Mouse (Mus musculus) MEL (cell line): ENCODE results near the gene Grik4. TPM values are rescaled to one million over a fixed set of nuclear protein-coding genes. Genes with fewer than 3 reads are reported as not detected.

Experiments used
- DNase-seq: peaks from one replicate; pipeline ENCODE4 v3.0.0; 2011; ENCODE audit warnings: low read depth, low spot score
- H3K27ac ChIP-seq: 2 replicates; pipeline ENCODE4 v1.5.1; 2012; ENCODE audit warnings: low read depth, mild to moderate bottlenecking, control low read depth, low read length, moderate library complexity; ENCODE audit not compliant: control insufficient read depth
- H3K27me3 ChIP-seq, 2 experiments: fragments of 150-350 bp in 1 of 2; sonication (generic) in 1 of 2; 2 replicates each; pipeline ENCODE4 v1.6.1; 2012; ENCODE audit warnings: low read length in 2 of 2, mild to moderate bottlenecking in 2 of 2, improper control_type of control experiment in 1 of 2, moderate library complexity in 1 of 2; ENCODE audit not compliant: insufficient read depth in 2 of 2, control insufficient read depth in 1 of 2
- H3K36me3 ChIP-seq, 2 experiments: 2 replicates each; pipeline ENCODE4 v1.6.1; 2012 to 2014; ENCODE audit warnings: low read length in 2 of 2, improper control_type of control experiment in 1 of 2, inconsistent platforms in 1 of 2, mild to moderate bottlenecking in 1 of 2; ENCODE audit not compliant: insufficient read depth in 2 of 2, control insufficient read depth in 1 of 2
- H3K4me1 ChIP-seq, 2 experiments: fragments of 150-350 bp in 1 of 2; sonication (generic) in 1 of 2; 2 replicates each; pipeline ENCODE4 v1.6.1; 2012; ENCODE audit warnings: low read length in 2 of 2, improper control_type of control experiment in 1 of 2, mild to moderate bottlenecking in 1 of 2; ENCODE audit not compliant: insufficient read depth in 2 of 2, control insufficient read depth in 1 of 2
- H3K4me3 ChIP-seq, 2 experiments: fragments of 150-350 bp in 1 of 2; sonication (generic) in 1 of 2; 2 replicates each; pipeline ENCODE4 v1.5.1; 2012; ENCODE audit warnings: low read depth in 2 of 2, low read length in 2 of 2, mild to moderate bottlenecking in 2 of 2, moderate library complexity in 2 of 2, control low read depth in 1 of 2, improper control_type of control experiment in 1 of 2; ENCODE audit not compliant: control insufficient read depth in 1 of 2, insufficient read depth in 1 of 2
- H3K79me2 ChIP-seq: 2 replicates; pipeline ENCODE4 v1.6.1; 2012; ENCODE audit warnings: mild to moderate bottlenecking, low read length, moderate library complexity; ENCODE audit not compliant: control insufficient read depth, poor library complexity, insufficient read depth
- H3K9ac ChIP-seq: 2 replicates; pipeline ENCODE4 v1.6.1; 2012; ENCODE audit warnings: low read depth, mild to moderate bottlenecking, control low read depth, low read length, moderate library complexity; ENCODE audit not compliant: control insufficient read depth, poor library complexity, severe bottlenecking
- H3K9me3 ChIP-seq: fragments of 150-350 bp; sonication (generic); replicated peaks from 2 replicates; pipeline ENCODE4 v1.6.1; 2012; ENCODE audit warnings: mild to moderate bottlenecking, low read length, improper control_type of control experiment, moderate library complexity; ENCODE audit not compliant: insufficient read depth
- BHLHE40 ChIP-seq: IDR thresholded peaks from 2 replicates; pipeline ENCODE4 v1.6.1; 2012; ENCODE audit warnings: low read depth, mild to moderate bottlenecking, inconsistent platforms, low read length, improper control_type of control experiment, borderline replicate concordance
- CTCF ChIP-seq, 3 experiments: IDR thresholded peaks in 2 of 3; conservative IDR thresholded peaks in 1 of 3; 2 replicates each; pipeline ENCODE4 v1.5.1; 2011 to 2012; ENCODE audit warnings: low read length in 3 of 3, low read depth in 2 of 3, mild to moderate bottlenecking in 2 of 3, improper control_type of control experiment in 1 of 3, inconsistent platforms in 1 of 3, mixed read lengths in 1 of 3, moderate library complexity in 1 of 3; ENCODE audit not compliant: control insufficient read depth in 1 of 3, insufficient read depth in 1 of 3, poor library complexity in 1 of 3, severe bottlenecking in 1 of 3
- E2F4 ChIP-seq: IDR thresholded peaks from 2 replicates; pipeline ENCODE4 v1.6.1; 2011; ENCODE audit warnings: low read depth, low read length, improper control_type of control experiment, borderline replicate concordance
- ELF1 ChIP-seq: IDR thresholded peaks from 2 replicates; pipeline ENCODE4 v1.6.1; 2014; ENCODE audit warnings: low read depth, mild to moderate bottlenecking, inconsistent platforms, low read length, improper control_type of control experiment, moderate library complexity
- EP300 ChIP-seq, 2 experiments: IDR thresholded peaks; 2 replicates each; pipeline ENCODE4 v1.6.1; 2011; ENCODE audit warnings: improper control_type of control experiment in 2 of 2, low read length in 2 of 2, low read depth in 1 of 2, mild to moderate bottlenecking in 1 of 2
- ETS1 ChIP-seq: IDR thresholded peaks from 2 replicates; pipeline ENCODE4 v1.6.1; 2012; ENCODE audit warnings: low read depth, mild to moderate bottlenecking, inconsistent platforms, low read length, improper control_type of control experiment, moderate library complexity
- GABPA ChIP-seq: IDR thresholded peaks from 2 replicates; pipeline ENCODE4 v1.6.1; 2012; ENCODE audit warnings: low read depth, mild to moderate bottlenecking, inconsistent platforms, low read length, improper control_type of control experiment, moderate library complexity
- GATA1 ChIP-seq: IDR thresholded peaks from 2 replicates; pipeline ENCODE4 v1.6.1; 2011; ENCODE audit warnings: low read depth, low read length, improper control_type of control experiment
- HCFC1 ChIP-seq: IDR thresholded peaks from 2 replicates; pipeline ENCODE4 v1.6.1; 2012; ENCODE audit warnings: low read depth, mild to moderate bottlenecking, inconsistent platforms, low read length, improper control_type of control experiment, moderate library complexity
- KAT2A ChIP-seq: conservative IDR thresholded peaks from 2 replicates; pipeline ENCODE4 v1.6.1; 2012; ENCODE audit warnings: low read depth, low read length, improper control_type of control experiment, inconsistent platforms
- MAZ ChIP-seq: IDR thresholded peaks from 2 replicates; pipeline ENCODE4 v1.6.1; 2012; ENCODE audit warnings: low read depth, mild to moderate bottlenecking, inconsistent platforms, low read length, improper control_type of control experiment
- MEF2A ChIP-seq: IDR thresholded peaks from 2 replicates; pipeline ENCODE4 v1.6.1; 2014; ENCODE audit warnings: low read depth, mild to moderate bottlenecking, inconsistent platforms, low read length, improper control_type of control experiment; ENCODE audit not compliant: poor library complexity, insufficient replicate concordance, severe bottlenecking; ENCODE audit errors: extremely low read depth
- MXI1 ChIP-seq: IDR thresholded peaks from 2 replicates; pipeline ENCODE4 v1.6.1; 2011; ENCODE audit warnings: mild to moderate bottlenecking, low read depth, low read length, improper control_type of control experiment
- NELFE ChIP-seq: IDR thresholded peaks from 2 replicates; pipeline ENCODE4 v1.6.1; 2011; ENCODE audit warnings: low read depth, low read length, improper control_type of control experiment
- POLR2A ChIP-seq, 2 experiments: IDR thresholded peaks; 2 replicates each; pipeline ENCODE4 v1.6.1; 2011 to 2012; ENCODE audit warnings: low read length in 2 of 2, mild to moderate bottlenecking in 2 of 2, control low read depth in 1 of 2, improper control_type of control experiment in 1 of 2, low read depth in 1 of 2, moderate library complexity in 1 of 2; ENCODE audit not compliant: control insufficient read depth in 1 of 2, insufficient read depth in 1 of 2, poor library complexity in 1 of 2
- POLR2AphosphoS2 ChIP-seq: IDR thresholded peaks from 2 replicates; pipeline ENCODE4 v1.6.1; 2011; ENCODE audit warnings: low read length, improper control_type of control experiment
- SMC3 ChIP-seq: IDR thresholded peaks from 2 replicates; pipeline ENCODE4 v1.6.1; 2011; ENCODE audit warnings: low read depth, low read length, improper control_type of control experiment
- TAL1 ChIP-seq: IDR thresholded peaks from 2 replicates; pipeline ENCODE4 v1.6.1; 2012; ENCODE audit warnings: mild to moderate bottlenecking, inconsistent platforms, low read length, moderate library complexity, mixed read lengths
- TBP ChIP-seq: IDR thresholded peaks from 2 replicates; pipeline ENCODE4 v1.8.0; 2011; ENCODE audit warnings: low read depth, low read length, improper control_type of control experiment
- TCF12 ChIP-seq: IDR thresholded peaks from 2 replicates; pipeline ENCODE4 v1.6.1; 2014; ENCODE audit warnings: low read depth, mild to moderate bottlenecking, inconsistent platforms, low read length, improper control_type of control experiment, moderate library complexity
- UBTF ChIP-seq: IDR thresholded peaks from 2 replicates; pipeline ENCODE4 v1.6.1; 2012; ENCODE audit warnings: low read depth, mild to moderate bottlenecking, inconsistent platforms, low read length, improper control_type of control experiment, moderate library complexity, borderline replicate concordance; ENCODE audit not compliant: insufficient read depth
- USF1 ChIP-seq: IDR thresholded peaks from 2 replicates; pipeline ENCODE4 v1.6.1; 2014; ENCODE audit warnings: low read depth, mild to moderate bottlenecking, inconsistent platforms, low read length, improper control_type of control experiment, moderate library complexity
- USF2 ChIP-seq, 2 experiments: IDR thresholded peaks; 2 replicates each; pipeline ENCODE4 v1.6.1; 2011 to 2012; ENCODE audit warnings: improper control_type of control experiment in 2 of 2, low read length in 2 of 2, borderline replicate concordance in 1 of 2, inconsistent platforms in 1 of 2, low read depth in 1 of 2, mild to moderate bottlenecking in 1 of 2; ENCODE audit not compliant: insufficient read depth in 1 of 2
- ZC3H11A ChIP-seq: IDR thresholded peaks from 2 replicates; pipeline ENCODE4 v1.6.1; 2012; ENCODE audit warnings: low read depth, mild to moderate bottlenecking, inconsistent platforms, low read length, improper control_type of control experiment
- ZNF384 ChIP-seq: IDR thresholded peaks from 2 replicates; pipeline ENCODE4 v1.6.1; 2012; ENCODE audit warnings: low read depth, mild to moderate bottlenecking, inconsistent platforms, low read length, improper control_type of control experiment
- polyA plus RNA-seq, 2 experiments: library from polyadenylated mRNA; stranded (reverse) in 1 of 2; unstranded in 1 of 2; fragments of >175 nt in 1 of 2; fragments of >200 nt in 1 of 2; gene quantifications; 2 replicates each; pipeline versions ENCODE4 v1.2.1 to v1.2.4; 2012; ENCODE audit warnings: low replicate concordance in 2 of 2, low read depth in 1 of 2; ENCODE audit not compliant: insufficient read length in 2 of 2, insufficient read depth in 1 of 2, missing spikeins in 1 of 2
- total RNA-seq: library from RNA; depleted of rRNA; stranded (reverse); fragments of 300-350 nt; gene quantifications from 2 replicates; pipeline ENCODE4 v1.2.3, GENCODE M21; 2012

Gene Grik4
- total and polyA plus RNA-seq, 3 experiments, result 0.17 TPM; not detected in 2

DNA sequence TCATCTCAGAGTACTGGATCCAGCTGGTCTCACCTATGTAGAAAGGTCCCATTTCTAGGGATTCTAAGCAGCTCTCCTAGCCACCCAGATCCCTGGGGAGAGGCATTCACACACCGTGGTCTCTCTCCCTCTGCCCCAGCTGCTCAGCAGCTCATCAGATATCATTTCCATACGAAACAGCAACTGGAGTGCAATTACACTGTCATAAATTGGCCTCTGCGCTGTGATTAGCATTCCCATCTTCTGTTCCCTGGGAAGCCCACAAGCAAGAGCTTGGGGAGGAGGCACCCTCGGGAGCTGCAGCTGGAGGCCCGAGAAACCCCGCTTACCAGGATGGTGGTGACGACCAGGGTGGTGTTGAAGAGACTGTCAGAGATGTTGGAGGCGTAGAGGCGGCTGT is 346.8 kb downstream of the Grik4 start:
- Histone ChIP-seq H3K27me3 (no peaks in the 10 kb centered on the region), H3K4me3 (no peak overlapping the region), H3K9me3 (no peaks in the 10 kb centered on the region), H3K27ac (no peak overlapping the region), H3K4me1 (no peaks in the 10 kb centered on the region), H3K36me3 (no peaks in the 10 kb centered on the region), H3K9ac (no peak overlapping the region), H3K79me2 (no peaks in the 10 kb centered on the region)
- no peak for DNase-seq
- TF ChIP-seq TBP (no peak), ETS1 (no peak), CTCF (IDR thresholded peaks at IDR 0.05 in 2 of 3, conservative IDR thresholded peaks at IDR 0.05 in 1 of 3; ENCODE audit: control insufficient read depth in 1 of 3, insufficient read depth in 1 of 3, low read depth in 2 of 3, low read length in 3 of 3, poor library complexity in 1 of 3, severe bottlenecking in 1 of 3) (no peak), ELF1 (no peak), GATA1 (no peak), SMC3 (no peak), EP300 (IDR thresholded peaks at IDR 0.05; ENCODE audit: low read depth in 1 of 2, low read length in 2 of 2) (no peak)

DNA sequence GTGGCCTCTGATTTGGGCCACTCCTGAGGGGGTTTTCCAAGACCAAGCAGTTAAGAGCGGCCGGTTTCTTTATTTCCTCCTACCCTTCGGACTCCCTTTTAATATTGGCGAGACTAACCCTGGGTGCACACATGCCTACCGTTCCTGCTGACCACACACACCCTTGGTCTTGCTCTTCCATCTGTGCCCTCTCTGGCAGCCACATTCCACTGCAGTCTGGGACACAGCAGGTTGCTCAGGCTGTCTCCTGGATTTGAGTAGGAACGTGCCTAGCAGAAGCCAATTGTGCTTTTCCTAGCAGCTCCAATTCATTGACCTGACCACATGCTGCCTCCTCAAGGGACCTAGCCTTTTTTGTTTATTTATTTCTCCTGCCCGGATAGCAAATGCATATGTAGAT is 365.8 kb downstream of the Grik4 start:
- H3K27me3 ChIP-seq, result no peaks in the 10 kb centered on the region
- no peaks in the 10 kb centered on the region for H3K9me3 ChIP-seq
- no peak overlapping the region for H3K4me3 ChIP-seq
- H3K9ac ChIP-seq, result no peak overlapping the region
- no peak for DNase-seq
- H3K27ac ChIP-seq, result no peak overlapping the region
- TF ChIP-seq UBTF (no peak), GABPA (no peak), KAT2A (no peak), ZC3H11A (no peak), E2F4 (no peak), MEF2A (no peak), POLR2A (IDR thresholded peaks at IDR 0.05; ENCODE audit: control insufficient read depth in 1 of 2, insufficient read depth in 1 of 2, low read depth in 1 of 2, low read length in 2 of 2, poor library complexity in 1 of 2) (no peak), CTCF (IDR thresholded peaks at IDR 0.05 in 2 of 3, conservative IDR thresholded peaks at IDR 0.05 in 1 of 3; ENCODE audit: control insufficient read depth in 1 of 3, insufficient read depth in 1 of 3, low read depth in 2 of 3, low read length in 3 of 3, poor library complexity in 1 of 3, severe bottlenecking in 1 of 3) (no peak), USF1 (no peak), MAZ (no peak), POLR2AphosphoS2 (no peak), NELFE (no peak), TCF12 (no peak), USF2 (IDR thresholded peaks at IDR 0.05; ENCODE audit: borderline replicate concordance in 1 of 2, insufficient read depth in 1 of 2, low read depth in 1 of 2, low read length in 2 of 2) (no peak), BHLHE40 (no peak), HCFC1 (no peak), TBP (no peak), ZNF384 (no peak), TAL1 (no peak), MXI1 (no peak)
- TF ChIP-seq, all 39 proteins: peak for 0
- Histone ChIP-seq H3K36me3 (no peaks in the 10 kb centered on the region), H3K79me2 (no peaks in the 10 kb centered on the region), H3K4me1 (no peaks in the 10 kb centered on the region)
